Mouse (Mus musculus): ENCODE measurements at regions not wholly inside any gene's neighbourhood (a gene's known extent, or its start where the extent isn't known, plus 50 kb on each side); places are given as distances from the start of the nearest gene placed in this dataset.
A peak's percentile ranks its signal among the peaks of the same experiment; 100 is the strongest.

- no peak for DNase-seq (ENCODE audit: low spot score)
These were observed 142.5 kb downstream of the Cdc5l start for GRCm38 (mm10) chr17:45291052-45291451.

GRCm38 (mm10) chr17:45285621-45286189 is 147.8 kb downstream of the Cdc5l start:
- DNase-seq (ENCODE audit: low spot score): no peak

DNA sequence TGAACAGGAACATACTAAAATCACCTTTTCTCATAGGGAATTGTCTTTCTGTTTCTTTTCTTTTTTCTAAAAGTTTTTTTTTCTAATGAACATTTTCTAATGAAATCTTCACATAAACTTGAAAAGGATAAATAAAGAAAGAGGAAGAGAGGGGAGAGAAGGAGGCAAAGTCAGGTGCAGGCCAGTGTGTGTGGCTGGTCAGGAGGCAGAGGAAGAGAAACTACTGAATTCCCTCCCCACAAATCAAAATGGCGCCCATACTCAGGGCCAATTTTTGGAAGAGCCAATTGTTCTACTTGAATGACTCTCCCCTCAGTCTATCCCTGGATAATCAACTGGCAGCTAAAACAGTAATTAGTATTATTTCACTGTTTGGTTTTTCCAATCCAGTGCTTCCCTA is 152.0 kb downstream of the Cdc5l start:
- DNase-seq (ENCODE audit: low spot score): no peak

GRCm38 (mm10) chr17:45279811-45280205 is 153.7 kb downstream of the Cdc5l start:
- no peak for DNase-seq (ENCODE audit: low spot score)

DNA sequence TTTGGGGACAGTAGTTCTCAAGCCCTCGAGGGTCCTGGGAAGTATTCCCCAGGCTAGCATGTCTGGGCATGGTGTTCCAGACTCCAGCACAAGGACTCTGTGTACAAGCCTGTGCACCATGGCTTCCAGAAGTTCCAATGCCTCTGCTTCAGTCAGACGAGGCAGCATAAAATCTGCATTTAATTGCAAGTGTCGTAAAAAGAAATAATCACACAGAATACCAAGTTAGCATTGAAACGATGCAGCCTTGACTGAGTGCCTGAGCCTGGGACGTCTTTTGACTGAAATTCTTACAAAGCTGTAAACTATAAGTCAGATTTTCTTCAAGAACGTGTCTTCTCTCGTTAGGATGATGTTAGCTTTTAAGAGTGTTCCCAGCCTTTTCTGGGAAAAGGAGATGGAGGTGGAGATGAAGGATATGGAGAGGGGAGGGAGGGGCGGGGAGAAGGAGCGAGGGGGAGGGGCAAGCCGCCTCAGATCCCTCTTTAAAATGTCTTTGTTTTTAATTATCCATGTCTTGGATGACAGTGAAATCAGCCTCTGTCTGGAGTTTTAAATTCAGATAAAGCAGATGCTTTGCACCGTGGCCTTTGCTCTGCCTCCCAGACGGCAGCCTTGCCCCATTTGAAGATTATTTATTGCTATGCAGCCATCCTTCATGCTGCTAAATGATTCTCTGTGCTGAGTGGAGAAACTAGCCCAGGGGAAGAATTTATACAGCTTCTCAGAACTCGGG is 154.3 kb downstream of the Cdc5l start:
- DNase-seq (ENCODE audit: low spot score): no peak

DNA sequence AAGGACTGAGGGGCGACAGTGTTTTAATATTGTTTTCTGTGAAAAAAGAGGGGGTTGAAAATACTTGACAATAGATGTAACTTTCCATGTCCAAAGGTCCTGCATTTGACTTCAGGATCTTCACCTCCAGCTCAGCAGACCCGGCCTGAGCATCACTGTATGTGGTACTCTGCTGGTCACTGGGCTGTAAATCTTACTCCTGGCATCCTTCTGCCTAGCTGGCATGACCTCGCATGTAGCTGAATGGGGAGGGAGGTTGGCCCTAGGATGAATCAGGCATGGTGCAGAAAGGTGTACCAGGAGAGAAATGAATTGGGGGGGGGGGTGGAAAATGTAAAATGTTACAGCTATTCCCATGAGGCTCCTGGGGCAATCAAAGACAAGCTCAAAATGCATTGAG is 156.0 kb downstream of the Cdc5l start:
- DNase-seq (ENCODE audit: low spot score): no peak

GRCm38 (mm10) chr17:45276686-45277405 is 156.7 kb downstream of the Cdc5l start:
- no peak for DNase-seq (ENCODE audit: low spot score)

- DNase-seq (ENCODE audit: low spot score): no peak
These were observed 158.6 kb downstream of the Cdc5l start for GRCm38 (mm10) chr17:45274894-45275293.

DNA sequence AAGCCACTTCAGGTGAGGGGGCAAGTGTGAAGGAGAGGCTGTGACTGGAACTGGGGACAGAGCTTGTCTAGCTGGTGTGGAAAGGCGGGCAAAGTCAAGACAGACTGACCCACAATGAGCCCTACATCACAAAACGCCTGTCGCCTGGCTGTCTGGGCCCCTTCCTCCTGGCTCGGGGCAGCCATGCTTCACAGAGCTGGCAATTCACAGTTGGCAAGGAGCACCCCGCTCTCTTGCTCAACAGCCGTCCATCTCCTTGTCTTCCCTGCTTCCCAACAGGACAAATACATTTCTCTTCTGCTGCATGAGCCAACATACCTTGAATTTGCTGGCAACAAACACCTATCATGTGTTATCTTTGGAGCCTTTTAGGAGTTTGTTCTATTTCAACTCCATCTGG is 166.8 kb downstream of the Cdc5l start:
- no peak for DNase-seq (ENCODE audit: low spot score)

GRCm38 (mm10) chr17:45265587-45265986 is 167.9 kb downstream of the Cdc5l start:
- DNase-seq (ENCODE audit: low spot score): no peak

- DNase-seq (ENCODE audit: low spot score): no peak
These were observed 169.1 kb downstream of the Cdc5l start for GRCm38 (mm10) chr17:45264434-45264833.

GRCm38 (mm10) chr17:45260421-45260820 is 173.1 kb downstream of the Cdc5l start:
- no peak for DNase-seq (ENCODE audit: low spot score)

- DNase-seq (ENCODE audit: low spot score): no peak
These were observed 175.5 kb downstream of the Cdc5l start for GRCm38 (mm10) chr17:45258007-45258406.

DNA sequence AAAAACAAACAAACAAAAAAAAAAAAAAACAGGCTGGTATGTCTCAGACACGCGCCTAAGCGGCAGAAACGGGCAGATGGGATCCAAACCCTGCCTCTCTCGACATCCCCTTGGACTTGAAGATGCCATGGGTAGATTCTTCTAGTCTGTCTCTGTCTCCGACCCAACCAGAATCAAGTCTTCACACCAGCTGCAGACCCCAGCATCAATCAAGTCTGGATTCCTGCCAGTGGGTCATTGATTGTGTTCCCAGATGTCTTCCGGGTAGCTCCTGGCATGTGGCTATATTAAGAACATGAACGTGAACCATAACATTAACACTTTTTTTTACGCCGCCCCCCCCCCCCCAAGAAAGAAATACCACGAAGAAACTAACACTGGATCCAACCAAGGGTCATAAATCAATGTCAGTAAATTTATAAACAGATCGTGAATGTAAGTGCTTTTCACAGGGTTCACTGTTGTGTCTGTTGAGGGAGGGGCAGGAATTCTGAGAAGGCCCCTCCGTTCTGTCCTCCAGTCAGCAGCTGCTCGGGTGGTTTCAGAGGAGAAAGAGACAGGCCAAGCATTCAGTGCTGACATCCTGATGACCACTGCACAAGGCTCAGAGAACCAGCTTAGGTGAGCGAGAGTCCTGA is 180.8 kb downstream of the Cdc5l start:
- peak; percentile 13 for DNase-seq (ENCODE audit: low spot score)

GRCm38 (mm10) chr17:45251034-45251730 is 182.4 kb downstream of the Cdc5l start:
- peak; percentile 27 for DNase-seq (ENCODE audit: low spot score)

- DNase-seq (ENCODE audit: low spot score): no peak
These were observed 183.1 kb downstream of the Cdc5l start for GRCm38 (mm10) chr17:45250450-45250849.

- no peak for DNase-seq (ENCODE audit: low spot score)
These were observed 186.1 kb downstream of the Cdc5l start for GRCm38 (mm10) chr17:45247142-45248137.

DNA sequence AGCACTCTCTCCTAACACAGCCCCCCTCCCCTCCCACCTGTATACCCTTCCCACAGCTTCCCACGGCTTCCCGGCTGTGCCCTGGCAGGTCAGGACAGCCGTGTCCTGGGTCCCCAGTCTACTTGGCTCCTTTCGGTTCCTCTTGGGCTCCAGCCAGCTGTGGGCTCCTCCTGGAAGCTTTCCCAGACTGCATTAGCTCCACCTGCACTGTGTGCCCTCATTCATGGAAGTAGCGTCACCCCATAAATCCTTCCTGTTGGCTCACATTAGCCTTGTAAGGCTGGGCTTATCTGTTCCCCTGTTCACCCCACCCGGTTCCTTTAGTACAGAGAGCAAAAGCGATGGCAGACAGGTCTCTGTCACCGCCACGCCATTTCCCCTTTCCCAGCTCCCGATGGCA is 188.7 kb downstream of the Cdc5l start:
- DNase-seq (ENCODE audit: low spot score): no peak

GRCm38 (mm10) chr17:45243103-45243502 is 190.4 kb downstream of the Cdc5l start:
- no peak for DNase-seq (ENCODE audit: low spot score)

DNA sequence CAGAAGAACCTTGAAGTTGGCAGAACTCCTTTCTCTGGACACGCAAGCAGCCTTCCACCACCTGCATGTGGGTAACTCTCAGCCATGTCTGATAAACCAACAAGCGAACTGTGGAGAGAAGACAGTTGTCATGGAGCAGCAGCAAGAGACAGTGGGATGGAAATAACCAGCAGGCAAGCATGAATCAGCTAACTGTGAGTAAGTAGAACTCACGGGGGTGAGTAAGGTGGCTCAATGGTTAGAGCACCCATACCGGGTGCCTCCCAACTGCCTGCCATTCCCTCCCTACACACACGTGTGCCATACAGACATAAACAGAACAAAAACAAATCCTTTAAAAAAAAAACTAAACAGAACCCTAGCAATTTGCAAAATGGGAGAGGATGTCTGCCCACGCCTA is 191.5 kb downstream of the Cdc5l start:
- DNase-seq (ENCODE audit: low spot score): no peak

GRCm38 (mm10) chr17:45240963-45241543 is 192.5 kb downstream of the Cdc5l start:
- no peak for DNase-seq (ENCODE audit: low spot score)
